Mouse (Mus musculus) liver, adult 2 months (tissue): ENCODE data around the gene Atg10.

Source experiments
- CTCF ChIP-seq: fragments of 200-500 bp; IDR thresholded peaks from 2 replicates; pipeline ENCODE4 v1.5.1; 2011; ENCODE audit warnings: low read depth, low read length, control low read depth
- POLR2A ChIP-seq: fragments of 200-500 bp; IDR thresholded peaks from 2 replicates; pipeline ENCODE4 v1.6.1; 2011; ENCODE audit warnings: low read length, control low read depth; ENCODE audit not compliant: insufficient read depth; ENCODE audit errors: extremely low read depth

GRCm38 (mm10) chr13:90958894-90959293 is 264.9 kb downstream of the Atg10 start:
- TF ChIP-seq CTCF (no peak), POLR2A (no peak)
